Comparison of ENCODE assay signal across 22 mouse cellular contexts in the genomic region with DNA sequence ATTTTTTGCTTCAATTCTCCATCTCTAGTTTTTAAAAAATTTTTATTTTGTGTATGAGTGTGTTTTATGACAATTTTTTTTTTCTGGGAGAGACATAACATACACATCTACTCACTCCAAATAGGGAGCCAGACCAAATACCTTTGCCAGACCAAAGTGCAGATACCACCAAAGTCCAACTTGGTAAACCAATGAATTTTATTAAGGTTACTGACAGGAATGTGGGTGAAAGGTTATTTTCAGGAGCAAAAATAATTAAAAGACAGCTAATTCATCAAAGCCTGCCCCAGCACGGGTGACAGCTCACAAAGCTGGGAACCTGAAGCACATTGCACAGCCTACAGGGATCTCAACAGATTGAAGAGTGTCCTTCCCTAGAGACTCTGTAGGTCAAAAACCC.
DNase-seq lines count a peak whose midpoint lies in the region; ATAC-seq and TF ChIP-seq lines count a peak whose summit lies in the region.
"Had no signal": no experiment of that assay in that cellular context is flagged by ENCODE, and none has a peak within 500 bp of the region (broad histone marks: within the 10 kb centered on the region; RNA-seq: fewer than 3 reads in every experiment).

No protein-coding gene starts in this region.

- 52% methylated on average over 1 of the region's 1 CpGs for WGBS in kidney, adult 2 months
- WGBS in kidney, embryonic 16.5 days: 52% methylated on average over 1 of the region's 1 CpGs

- H3K4me3 ChIP-seq in kidney, adult 2 months (ENCODE audit: insufficient read depth, low read depth, low read length): no peak overlapping the region
- no peak overlapping the region for H3K4me3 ChIP-seq in kidney, embryonic 16.5 days (ENCODE audit: low read length)
- H3K4me3 ChIP-seq: embryonic facial prominence, embryonic 10.5 days; embryonic facial prominence, embryonic 12.5 days; forebrain, embryonic 13.5 days had no signal

- DNase-seq in heart, adult 11 months: peak; percentile 42
- DNase-seq in heart, postnatal 36 days: no peak
- peak; percentile 73 for DNase-seq in kidney, adult 2 months
- no peak for DNase-seq in kidney, postnatal 4 days
- DNase-seq in kidney, adult 9 months: peak; percentile 80
- DNase-seq in kidney, postnatal 10 days: no peak
- DNase-seq in kidney, postnatal 36 days: peak; percentile 27 to 64
- DNase-seq: adrenal gland, adult 8-10 months; adrenal gland, postnatal 14 days; adrenal gland, postnatal 36 days; B cell, adult 2 months; cerebellum, adult 11-12 months; cerebellum, adult 2 months; cerebellum, adult 9-10 months; cerebellum, postnatal 10 days; cerebellum, postnatal 25 days had no signal

- H3K36me3 ChIP-seq in kidney, adult 2 months (ENCODE audit: control insufficient read depth, insufficient read depth, low read length): no peaks in the 10 kb centered on the region
- H3K36me3 ChIP-seq in kidney, embryonic 16.5 days (ENCODE audit: insufficient read depth, low read length): no peaks in the 10 kb centered on the region
- H3K36me3 ChIP-seq: embryonic facial prominence, embryonic 10.5 days; embryonic facial prominence, embryonic 12.5 days; G1E had no signal

- intact Hi-C loops in heart, postnatal 36 days (cut with DNase I): no loop called here

- no peak overlapping the region for H3K9ac ChIP-seq in kidney, embryonic 16.5 days (replicated peaks; ENCODE audit: low read length)
- H3K9ac ChIP-seq: embryonic facial prominence, embryonic 12.5 days; forebrain, embryonic 13.5 days had no signal

- H3K4me1 ChIP-seq in kidney, adult 2 months (ENCODE audit: control insufficient read depth, insufficient read depth, low read length): no peaks in the 10 kb centered on the region
- H3K4me1 ChIP-seq in kidney, embryonic 16.5 days (ENCODE audit: insufficient read depth, low read length): no peaks in the 10 kb centered on the region

- TF ChIP-seq CTCF in kidney, adult 2 months (conservative IDR thresholded peaks at IDR 0.05; ENCODE audit: insufficient read depth, insufficient read length, low read depth, low read length): no peak

- H3K4me2 ChIP-seq in kidney, embryonic 16.5 days (replicated peaks; ENCODE audit: low read depth, low read length): no peak overlapping the region
- H3K4me2 ChIP-seq: embryonic facial prominence, embryonic 12.5 days; forebrain, embryonic 13.5 days had no signal

- no peaks in the 10 kb centered on the region for H3K9me3 ChIP-seq in kidney, embryonic 16.5 days (ENCODE audit: low read length)
- H3K9me3 ChIP-seq: embryonic facial prominence, embryonic 10.5 days; embryonic facial prominence, embryonic 12.5 days; forebrain, embryonic 13.5 days; G1E had no signal

- ATAC-seq in kidney, embryonic 16.5 days (ENCODE audit: low FRiP score, low TSS enrichment): no peak
- ATAC-seq: forebrain, embryonic 13.5 days; Patski had no signal

- no peaks in the 10 kb centered on the region for H3K27me3 ChIP-seq in kidney, adult 2 months (replicated peaks; ENCODE audit: control insufficient read depth, insufficient read depth, low read length)
- H3K27me3 ChIP-seq in kidney, embryonic 16.5 days (ENCODE audit: insufficient read depth, low read length): no peaks in the 10 kb centered on the region
- H3K27me3 ChIP-seq: Patski had no signal

- no peak for TF ChIP-seq POLR2A in kidney, adult 2 months (IDR thresholded peaks at IDR 0.05; ENCODE audit: low read depth, low read length)

- no peak overlapping the region for H3K27ac ChIP-seq in kidney, adult 2 months (ENCODE audit: insufficient read depth, low read depth, low read length)
- H3K27ac ChIP-seq in kidney, embryonic 16.5 days (ENCODE audit: low read length): no peak overlapping the region
- H3K27ac ChIP-seq: embryonic facial prominence, embryonic 10.5 days; embryonic facial prominence, embryonic 12.5 days; forebrain, embryonic 13.5 days had no signal

Comparison
In these comparisons a context has a peak if more than half of its experiments do, and no peak if none do; other contexts are left out.
1. DNase-seq: peak in heart, adult 11 months (single experiment), kidney, adult 2 months (single experiment), kidney, adult 9 months (single experiment) and kidney, postnatal 36 days (2 of 2); none in heart, postnatal 36 days (0 of 2), kidney, postnatal 4 days (0 of 2) and kidney, postnatal 10 days (single experiment).